Mouse (Mus musculus) forebrain, postnatal 0 days (tissue): ENCODE data around the gene Zbtb11. TPM values are rescaled to one million over a fixed set of nuclear protein-coding genes. Genes with fewer than 3 reads are reported as not detected.

Experiments used
- ATAC-seq: fragments of 200-750 bp; cut with Nextera tagmentation; 2 replicates; pipeline ENCODE4 v1.8.0; 2017; ENCODE audit warnings: mild to moderate bottlenecking, moderate library complexity
- DNase-seq: peaks from one replicate; pipeline ENCODE4 v3.0.0-alpha.2; 2015
- H3K27ac ChIP-seq: fragments of 300-500 bp; sonication (generic); 2 replicates; pipeline ENCODE4 v1.5.1; 2014; ENCODE audit warnings: low read depth, mild to moderate bottlenecking, antibody characterized with exemption, low read length, moderate library complexity, mixed read lengths
- H3K27me3 ChIP-seq: fragments of 300-500 bp; sonication (generic); 2 replicates; pipeline ENCODE4 v1.6.1; 2014; ENCODE audit warnings: mild to moderate bottlenecking, low read length, mixed read lengths; ENCODE audit not compliant: insufficient read depth
- H3K36me3 ChIP-seq: fragments of 300-500 bp; sonication (generic); 2 replicates; pipeline ENCODE4 v1.6.1; 2014; ENCODE audit warnings: mild to moderate bottlenecking, moderate library complexity; ENCODE audit not compliant: insufficient read depth
- H3K4me1 ChIP-seq: fragments of 300-500 bp; sonication (generic); 2 replicates; pipeline ENCODE4 v1.6.1; 2014; ENCODE audit warnings: antibody characterized with exemption; ENCODE audit not compliant: insufficient read depth
- H3K4me2 ChIP-seq: fragments of 300-500 bp; sonication (generic); 2 replicates; pipeline ENCODE4 v1.6.1; 2014; ENCODE audit warnings: low read depth, mild to moderate bottlenecking, moderate library complexity
- H3K4me3 ChIP-seq: fragments of 300-500 bp; sonication (generic); 2 replicates; pipeline ENCODE4 v1.5.1; 2014; ENCODE audit warnings: low read depth, low read length, mixed read lengths
- H3K9ac ChIP-seq: fragments of 300-500 bp; sonication (generic); 2 replicates; pipeline ENCODE4 v1.6.1; 2014; ENCODE audit warnings: mild to moderate bottlenecking
- H3K9me3 ChIP-seq: fragments of 300-500 bp; sonication (generic); 2 replicates; pipeline ENCODE4 v1.6.1; 2016; ENCODE audit warnings: low read length
- CTCF ChIP-seq: sonication (generic); IDR thresholded peaks from 2 replicates; pipeline ENCODE4 v1.5.1; 2016; ENCODE audit warnings: antibody characterized with exemption, control low read depth, low read depth
- WGBS: fragments of 180-500 bp; shearing (Covaris S2); extraction: QIAGEN DNeasy Blood & Tissue Kit; methylation state at CpG from one replicate; pipeline ENCODE4 v1.1.7; 2014; 5-methylcytosine and 5-hydroxymethylcytosine counted together
- polyA plus RNA-seq: library from polyadenylated mRNA; unstranded; fragments of >200 nt; fragmentation: Nextera tagmentation; extraction: Ambion mirVana; gene quantifications from 2 replicates; pipeline ENCODE4 v1.2.1, GENCODE M21; 2015
- total RNA-seq: library from RNA; depleted of rRNA; stranded (reverse); fragments of >200 nt; gene quantifications from 2 replicates; pipeline ENCODE4 v1.2.3, GENCODE M21; 2014; rRNA removed

Gene Zbtb11
- total and polyA plus RNA-seq, 2 experiments from 2014 or later: 15.6 to 23.7 TPM

DNA sequence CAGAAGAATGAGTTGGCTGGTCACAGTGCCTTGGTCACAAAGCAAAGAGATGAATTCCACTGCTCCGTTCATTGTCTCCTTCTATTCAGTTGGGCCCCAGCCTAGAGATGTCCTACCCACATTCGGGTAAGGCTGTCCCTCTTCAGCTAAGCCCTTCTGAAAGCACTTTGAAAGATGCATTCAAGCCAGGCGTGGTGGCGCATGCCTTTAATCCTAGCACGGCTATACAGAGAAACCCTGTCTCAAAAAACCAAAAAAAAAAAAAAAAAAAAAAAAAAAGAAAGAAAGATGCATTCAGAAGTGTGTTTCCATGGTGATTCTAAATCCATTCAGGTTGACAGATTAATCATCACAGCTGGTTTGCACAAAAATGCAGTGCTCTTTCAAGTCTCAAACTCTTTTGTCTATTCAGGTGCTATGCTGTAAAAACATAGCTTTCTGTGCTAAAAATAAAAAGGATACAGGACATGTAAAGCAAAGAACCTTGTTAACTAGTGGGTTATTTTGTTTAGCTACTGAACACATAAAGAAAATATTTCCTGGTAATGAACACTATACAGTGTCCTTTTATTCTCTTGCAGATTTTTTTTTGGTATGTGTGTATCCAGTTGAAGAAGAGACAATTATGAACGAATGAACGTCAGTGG lies 83.4 kb downstream of the Zbtb11 start:
- Histone ChIP-seq H3K4me3 (no peak overlapping the region), H3K9ac (peak overlapping the region; percentile 14; the same call in 1 of the 2 replicates), H3K27me3 (no peaks in the 10 kb centered on the region), H3K27ac (peak overlapping the region; percentile 77), H3K4me1 (no peaks in the 10 kb centered on the region; the same call in 1 of the 2 replicates), H3K4me2 (no peak overlapping the region), H3K36me3 (no peaks in the 10 kb centered on the region), H3K9me3 (no peaks in the 10 kb centered on the region)
- DNase-seq (peak; percentile 49), ATAC-seq (peak; percentile 90)
- no peak for TF ChIP-seq CTCF
- WGBS: 4% methylated on average over 7 of the region's 7 CpGs

DNA sequence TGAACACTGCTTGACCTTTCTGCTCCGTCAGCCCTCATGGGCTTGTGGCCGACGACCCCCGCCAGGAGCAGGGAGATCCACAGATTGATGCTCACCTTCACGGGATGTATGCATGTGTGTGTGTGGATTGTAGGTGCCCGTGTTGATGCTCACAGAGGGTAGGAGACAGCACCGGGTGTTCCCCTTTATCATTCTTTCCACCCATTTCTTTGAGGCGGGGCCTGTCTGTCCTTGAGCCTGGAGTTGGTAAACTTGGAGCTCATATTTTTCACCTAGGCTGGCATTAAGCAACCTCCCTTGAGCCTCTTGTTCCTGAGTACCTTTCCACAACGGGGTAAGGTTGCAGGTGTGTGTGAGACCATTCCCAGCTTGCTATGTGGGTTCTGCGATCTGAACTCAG lies 84.5 kb downstream of the Zbtb11 start:
- H3K9ac ChIP-seq: no peak overlapping the region
- H3K9me3 ChIP-seq: no peaks in the 10 kb centered on the region
- no peaks in the 10 kb centered on the region for H3K36me3 ChIP-seq
- TF ChIP-seq CTCF: no peak
- ATAC-seq (no peak), DNase-seq (no peak)
- H3K4me1 ChIP-seq: no peaks in the 10 kb centered on the region; the same call in 1 of the 2 replicates
- 79% methylated on average over 10 of the region's 10 CpGs for WGBS
- H3K27me3 ChIP-seq: no peaks in the 10 kb centered on the region
- no peak overlapping the region for H3K4me2 ChIP-seq
- H3K27ac ChIP-seq: peak overlapping the region; percentile 77
- no peak overlapping the region for H3K4me3 ChIP-seq

Other genes with a start within 250 kb of the Zbtb11 start
- gene Nfkbiz, start 135.0 kb upstream of the Zbtb11 start, total RNA-seq: 1.9 and 2.4 TPM in 2 replicates
- 1.1 and 1.5 TPM in 2 replicates for gene Nfkbiz, start 135.0 kb upstream of the Zbtb11 start, polyA plus RNA-seq
- gene Nxpe3, start 78.6 kb upstream of the Zbtb11 start, total RNA-seq: 1.8 and 2.2 TPM in 2 replicates
- 0.50 and 1.2 TPM in 2 replicates for gene Nxpe3, start 78.6 kb upstream of the Zbtb11 start, polyA plus RNA-seq
- gene Cep97, start 39.0 kb upstream of the Zbtb11 start, total RNA-seq: 9.4 and 10.0 TPM in 2 replicates
- gene Cep97, start 39.0 kb upstream of the Zbtb11 start, polyA plus RNA-seq: 6.5 and 7.3 TPM in 2 replicates
- 576 and 901 TPM in 2 replicates for gene Rpl24, start 7.6 kb upstream of the Zbtb11 start, total RNA-seq
- 584 and 740 TPM in 2 replicates for gene Rpl24, start 7.6 kb upstream of the Zbtb11 start, polyA plus RNA-seq
- gene Pcnp, start 55.9 kb downstream of the Zbtb11 start, total RNA-seq: 92.8 and 106 TPM in 2 replicates
- 231 and 236 TPM in 2 replicates for gene Pcnp, start 55.9 kb downstream of the Zbtb11 start, polyA plus RNA-seq
- 16.1 and 20.5 TPM in 2 replicates for gene Trmt10c, start 63.9 kb downstream of the Zbtb11 start, total RNA-seq
- gene Trmt10c, start 63.9 kb downstream of the Zbtb11 start, polyA plus RNA-seq: 16.8 and 19.3 TPM in 2 replicates
- 28.9 and 35.0 TPM in 2 replicates for gene Senp7, start 74.5 kb downstream of the Zbtb11 start, total RNA-seq
- 26.2 and 32.8 TPM in 2 replicates for gene Senp7, start 74.5 kb downstream of the Zbtb11 start, polyA plus RNA-seq
- 0.48 and 0.54 TPM in 2 replicates for gene Impg2, start 230.4 kb downstream of the Zbtb11 start, total RNA-seq
- gene Impg2, start 230.4 kb downstream of the Zbtb11 start, polyA plus RNA-seq: 0.08 and 0.20 TPM in 2 replicates